23 mouse cellular contexts compared by ENCODE assay signal in genomic region chr5:36677907-36678306, GRCm38 (mm10). TPM values are rescaled to one million over a fixed set of nuclear protein-coding genes. Genes with fewer than 3 reads are reported as not detected.
DNase-seq lines count a peak whose midpoint lies in the region; ATAC-seq and TF ChIP-seq lines count a peak whose summit lies in the region.
"Had no signal": no experiment of that assay in that cellular context is flagged by ENCODE, and none has a peak within 500 bp of the region (broad histone marks: within the 10 kb centered on the region; RNA-seq: fewer than 3 reads in every experiment).

No protein-coding gene starts in this region.

- peaks cover 30% of the 10 kb centered on the region for H3K4me1 ChIP-seq in G1E (ENCODE audit: insufficient read depth, low read depth, low read length)
- H3K4me1 ChIP-seq in liver, embryonic 13.5 days (replicated peaks) = peaks cover 74% of the 10 kb centered on the region
- H3K4me1 ChIP-seq: forebrain, embryonic 15.5 days; hindbrain, embryonic 13.5 days had no signal

- no peaks in the 10 kb centered on the region for H3K27me3 ChIP-seq in G1E (ENCODE audit: insufficient read depth, low read length)
- no peaks in the 10 kb centered on the region for H3K27me3 ChIP-seq in liver, embryonic 13.5 days
- H3K27me3 ChIP-seq: forebrain, embryonic 15.5 days; heart, embryonic 15.5 days; hindbrain, embryonic 13.5 days had no signal

- H3K27ac ChIP-seq in liver, embryonic 13.5 days = peak overlapping the region; percentile 67
- H3K27ac ChIP-seq: forebrain, embryonic 10.5 days; forebrain, embryonic 15.5 days; heart, embryonic 10.5 days; heart, embryonic 15.5 days; hindbrain, embryonic 13.5 days; hindbrain, postnatal 0 days had no signal

- no peak overlapping the region for H3K9ac ChIP-seq in liver, embryonic 13.5 days
- H3K9ac ChIP-seq: forebrain, embryonic 15.5 days; heart, embryonic 15.5 days; hindbrain, embryonic 13.5 days had no signal

- ATAC-seq in G1E (ENCODE audit: extremely low read depth, insufficient number of reproducible peaks, low FRiP score, poor library complexity, severe bottlenecking) = peak; percentile 45
- ATAC-seq in liver, embryonic 13.5 days (ENCODE audit: low read depth) = peak; percentile 56
- peak; percentile 32; the same call in 1 of the 2 replicates for ATAC-seq in megakaryocyte progenitor cell, adult 5-6 weeks (replicated peaks; ENCODE audit: poor library complexity)
- ATAC-seq: CD4-positive, CD25-positive, alpha-beta regulatory T cell, adult 4 months; forebrain, embryonic 15.5 days; hindbrain, postnatal 0 days had no signal

- H3K9me3 ChIP-seq in G1E (replicated peaks) = no peaks in the 10 kb centered on the region
- H3K9me3 ChIP-seq in liver, embryonic 13.5 days (replicated peaks) = no peaks in the 10 kb centered on the region
- H3K9me3 ChIP-seq: forebrain, embryonic 10.5 days; forebrain, embryonic 15.5 days; heart, embryonic 10.5 days; heart, embryonic 15.5 days; hindbrain, embryonic 13.5 days had no signal

- no peak overlapping the region for H3K4me3 ChIP-seq in G1E (ENCODE audit: low read depth, low read length)
- H3K4me3 ChIP-seq in liver, embryonic 13.5 days (replicated peaks) = no peak overlapping the region
- H3K4me3 ChIP-seq: erythroblast, embryonic 14.5 days; forebrain, embryonic 10.5 days; forebrain, embryonic 15.5 days; heart, embryonic 10.5 days; heart, embryonic 15.5 days; hindbrain, embryonic 13.5 days had no signal

- H3K4me2 ChIP-seq in liver, embryonic 13.5 days = no peak overlapping the region
- H3K4me2 ChIP-seq: forebrain, embryonic 15.5 days; heart, embryonic 15.5 days; hindbrain, embryonic 13.5 days had no signal

- peaks cover 12% of the 10 kb centered on the region for H3K36me3 ChIP-seq in G1E (replicated peaks)
- H3K36me3 ChIP-seq in liver, embryonic 13.5 days = no peaks in the 10 kb centered on the region
- H3K36me3 ChIP-seq: forebrain, embryonic 15.5 days; heart, embryonic 10.5 days; heart, embryonic 15.5 days; hindbrain, embryonic 13.5 days had no signal

- DNase-seq in heart, adult 11 months = peak; percentile 55
- DNase-seq in heart, adult 8-10 months (ENCODE audit: low spot score) = no peak
- DNase-seq in G1E (ENCODE audit: low spot score) = no peak
- no peak for DNase-seq in liver, embryonic 13.5 days
- DNase-seq in left cerebral cortex, adult 11 months (ENCODE audit: low spot score) = no peak
- no peak for DNase-seq in spleen, postnatal 4 days (ENCODE audit: low spot score in 2 of 2)
- DNase-seq: adrenal gland, adult 2 months; adrenal gland, postnatal 25 days; B cell, adult 2 months; cerebellum, adult 18-20 months; cerebellum, adult 9-11 months; cerebellum, postnatal 36 days; gastrocnemius, postnatal 14 days; heart, postnatal 14 days had no signal

- WGBS in liver, embryonic 13.5 days (ENCODE audit: insufficient replicate concordance) = 49% methylated on average over 5 of the region's 5 CpGs

- TF ChIP-seq CTCF in G1E (IDR thresholded peaks at IDR 0.05; ENCODE audit: low read depth, low read length) = no peak

RNA-seq across cellular contexts. Expression of gene D5Ertd579e, which starts 17.9 kb away (rescaled TPM):
- total RNA-seq in heart, adult 8-10 months (2022) = 10 to 100 TPM; 89.7 to 97.8 (median 92.7) TPM
- total RNA-seq in G1E (2014; fragmentation: Nextera tagmentation) (21.4 and 27.5 TPM in 2 replicates), G1E (2017) (34.4 and 39.4 TPM in 2 replicates)
- 3.4 and 3.5 TPM in 2 replicates for polyA plus RNA-seq in G1E (2012)
- polyA plus RNA-seq in liver, embryonic 13.5 days (2015; fragmentation: Nextera tagmentation; extraction: Ambion mirVana) = 21.9 and 25.3 TPM in 2 replicates
- 13.3 and 16.0 TPM in 2 replicates for total RNA-seq in megakaryocyte progenitor cell, adult 5-6 weeks (2015)
- total RNA-seq in megakaryocyte progenitor cell, adult 5-6 weeks (2017) = 20.2 and 41.1 TPM in 2 replicates
